Mouse (Mus musculus) stomach, postnatal 0 days (tissue): ENCODE data around the gene 2900011O08Rik. TPM values are rescaled to one million over a fixed set of nuclear protein-coding genes. Genes with fewer than 3 reads are reported as not detected.
"Not testable (repeated sequence)": the region's sequence is repeated elsewhere in the genome, so short reads cannot be mapped to it uniquely, and the experiment has no call there.

ENCODE experiments used
- ATAC-seq: fragments of 200-750 bp; cut with Nextera tagmentation; 2 replicates; pipeline ENCODE4 v1.8.0; 2017; ENCODE audit not compliant: low FRiP score, low TSS enrichment
- DNase-seq: peaks from one replicate; pipeline ENCODE4 v3.0.0-alpha.2; 2016; ENCODE audit warnings: low spot score
- H3K27ac ChIP-seq: fragments of 300-500 bp; sonication (generic); replicated peaks from 2 replicates; pipeline ENCODE4 v1.5.1; 2014; ENCODE audit warnings: mild to moderate bottlenecking, control low read depth
- H3K27me3 ChIP-seq: fragments of 300-500 bp; sonication (generic); 2 replicates; pipeline ENCODE4 v1.6.1; 2014; ENCODE audit warnings: low read length; ENCODE audit not compliant: control insufficient read depth, insufficient read depth
- H3K36me3 ChIP-seq: fragments of 300-500 bp; sonication (generic); 2 replicates; pipeline ENCODE4 v1.6.1; 2014; ENCODE audit warnings: low read length, mixed read lengths; ENCODE audit not compliant: control insufficient read depth, insufficient read depth
- H3K4me1 ChIP-seq: fragments of 300-500 bp; sonication (generic); replicated peaks from 2 replicates; pipeline ENCODE4 v1.6.1; 2014; ENCODE audit warnings: antibody characterized with exemption; ENCODE audit not compliant: control insufficient read depth, insufficient read depth
- H3K4me2 ChIP-seq: fragments of 300-500 bp; sonication (generic); replicated peaks from 2 replicates; pipeline ENCODE4 v1.6.1; 2014; ENCODE audit warnings: low read depth, mild to moderate bottlenecking, control low read depth, moderate library complexity
- H3K4me3 ChIP-seq: fragments of 300-500 bp; sonication (generic); 2 replicates; pipeline ENCODE4 v1.5.1; 2014; ENCODE audit warnings: low read depth, low read length, control low read depth
- H3K9ac ChIP-seq: fragments of 300-500 bp; sonication (generic); 2 replicates; pipeline ENCODE4 v1.6.1; 2014; ENCODE audit warnings: mild to moderate bottlenecking, low read length, control low read depth, mixed read lengths
- H3K9me3 ChIP-seq: fragments of 300-500 bp; sonication (generic); 2 replicates; pipeline ENCODE4 v1.6.1; 2016; ENCODE audit warnings: low read length; ENCODE audit not compliant: control insufficient read depth
- CTCF ChIP-seq: IDR thresholded peaks from 2 replicates; pipeline ENCODE4 v1.5.1; 2016; ENCODE audit warnings: antibody characterized with exemption, low read depth, mild to moderate bottlenecking, moderate library complexity
- EP300 ChIP-seq: optimal IDR thresholded peaks from 2 replicates; pipeline ENCODE3; 2016; ENCODE audit warnings: antibody characterized with exemption
- WGBS: fragments of 180-500 bp; shearing (Covaris S2); extraction: QIAGEN DNeasy Blood & Tissue Kit; methylation state at CpG from one replicate; pipeline ENCODE4 v1.1.7; 2014; 5-methylcytosine and 5-hydroxymethylcytosine counted together
- polyA plus RNA-seq: library from polyadenylated mRNA; unstranded; fragments of >200 nt; fragmentation: Nextera tagmentation; extraction: Ambion mirVana; gene quantifications from 2 replicates; pipeline ENCODE4 v1.2.1, GENCODE M21; 2015

Gene 2900011O08Rik
- polyA plus RNA-seq, 1 experiment from 2014 or later, result 0.70 TPM

DNA sequence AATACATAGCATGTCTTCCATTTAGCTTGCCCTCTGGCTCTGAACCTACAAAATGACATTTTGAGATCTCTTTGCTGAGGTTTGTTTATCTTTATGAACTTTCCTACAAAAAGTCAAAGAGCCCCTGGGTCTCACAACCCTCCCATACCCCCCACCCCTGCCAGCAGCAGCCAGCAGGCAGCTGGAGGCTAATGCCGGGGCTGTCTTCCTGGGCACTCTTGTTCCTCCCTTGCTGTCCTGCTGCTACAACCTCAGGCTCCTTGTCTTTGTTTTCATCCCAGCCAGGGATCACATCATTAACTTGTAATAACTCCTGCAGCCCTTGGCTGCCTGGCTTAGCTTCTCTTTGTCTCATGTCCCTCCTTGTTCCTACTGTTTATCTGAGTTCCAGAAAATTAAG, 68.9 kb downstream of the 2900011O08Rik start:
- no peaks in the 10 kb centered on the region for H3K36me3 ChIP-seq
- no peaks in the 10 kb centered on the region for H3K9me3 ChIP-seq
- ATAC-seq, result no peak
- H3K4me1 ChIP-seq, result no peaks in the 10 kb centered on the region
- no peak overlapping the region for H3K4me3 ChIP-seq
- H3K27me3 ChIP-seq, result no peaks in the 10 kb centered on the region
- no peak overlapping the region for H3K27ac ChIP-seq
- H3K4me2 ChIP-seq, result no peak overlapping the region
- H3K9ac ChIP-seq, result no peak overlapping the region
- TF ChIP-seq EP300 (no peak), CTCF (no peak)
- WGBS, result 65% methylated on average over 1 of the region's 1 CpGs
- no peak for DNase-seq

- Histone ChIP-seq H3K36me3 (no peaks in the 10 kb centered on the region), H3K4me2 (no peak overlapping the region), H3K9me3 (no peaks in the 10 kb centered on the region), H3K4me1 (no peaks in the 10 kb centered on the region), H3K9ac (no peak overlapping the region), H3K27me3 (no peaks in the 10 kb centered on the region), H3K4me3 (no peak overlapping the region), H3K27ac (no peak overlapping the region)
- no peak for TF ChIP-seq CTCF
- no peak for TF ChIP-seq EP300
- no peak for DNase-seq
- ATAC-seq, result no peak
- WGBS, result 58% methylated on average over 4 of the region's 4 CpGs
Observed at GRCm38 (mm10) chr16:14056734-14057133, 70.3 kb downstream of the 2900011O08Rik start.

- H3K4me1 ChIP-seq, result no peaks in the 10 kb centered on the region
- DNase-seq (no peak), ATAC-seq (no peak)
- TF ChIP-seq EP300 (no peak), CTCF (no peak)
- H3K36me3 ChIP-seq, result no peaks in the 10 kb centered on the region
- no peak overlapping the region for H3K9ac ChIP-seq
- 24% methylated on average over 1 of the region's 1 CpGs for whole genome bisulfite sequencing
- no peak overlapping the region for H3K4me3 ChIP-seq
- no peak overlapping the region for H3K4me2 ChIP-seq
- H3K27ac ChIP-seq, result no peak overlapping the region
- H3K27me3 ChIP-seq, result no peaks in the 10 kb centered on the region
- H3K9me3 ChIP-seq, result no peaks in the 10 kb centered on the region
Observed at GRCm38 (mm10) chr16:14058541-14058940, 72.1 kb downstream of the 2900011O08Rik start.

DNA sequence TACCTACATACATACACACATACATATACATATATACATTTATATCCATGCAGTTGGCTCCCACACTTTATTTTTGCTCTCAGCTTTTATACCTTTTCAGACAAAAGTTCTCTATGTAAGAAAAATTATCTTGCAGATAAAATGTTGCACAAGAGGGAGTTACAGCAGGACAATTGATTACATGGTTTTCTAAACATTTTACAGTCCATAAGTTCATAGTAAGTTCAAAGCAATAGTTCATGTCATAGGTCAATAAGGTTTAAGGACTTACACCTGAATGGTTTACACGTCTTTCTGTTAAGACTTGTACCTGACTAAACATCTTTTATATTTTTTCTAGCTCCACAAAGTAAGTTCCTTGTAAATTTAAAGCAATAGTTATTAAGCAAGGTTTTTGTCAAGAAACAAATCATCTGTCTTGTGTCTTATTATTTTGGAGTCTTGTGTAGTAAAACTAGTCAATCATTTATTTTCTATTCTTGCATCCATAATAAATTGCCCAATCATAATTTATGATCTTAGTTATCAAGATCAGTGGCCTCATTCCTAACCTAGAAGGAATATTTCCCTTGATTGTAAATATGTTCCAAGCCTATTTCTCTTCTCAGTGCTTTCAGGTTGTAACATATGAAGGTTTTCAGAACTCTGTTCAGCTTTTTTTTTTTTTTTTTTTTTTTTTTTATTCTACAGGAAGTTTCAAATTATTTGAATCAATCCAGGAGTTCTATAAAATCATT, 72.9 kb downstream of the 2900011O08Rik start:
- Histone ChIP-seq H3K27me3 (no peaks in the 10 kb centered on the region), H3K4me3 (no peak overlapping the region), H3K9ac (no peak overlapping the region), H3K4me1 (no peaks in the 10 kb centered on the region), H3K9me3 (no peaks in the 10 kb centered on the region), H3K27ac (no peak overlapping the region), H3K4me2 (no peak overlapping the region), H3K36me3 (no peaks in the 10 kb centered on the region)
- WGBS, result 7% methylated on average over 1 of the region's 1 CpGs
- no peak for TF ChIP-seq CTCF
- no peak for TF ChIP-seq EP300
- DNase-seq, result no peak
- ATAC-seq, result no peak

GRCm38 (mm10) chr16:14059869-14060268, 73.5 kb downstream of the 2900011O08Rik start:
- Histone ChIP-seq H3K9me3 (no peaks in the 10 kb centered on the region), H3K27ac (no peak overlapping the region), H3K4me3 (no peak overlapping the region), H3K4me1 (no peaks in the 10 kb centered on the region), H3K9ac (no peak overlapping the region), H3K4me2 (no peak overlapping the region), H3K27me3 (no peaks in the 10 kb centered on the region), H3K36me3 (no peaks in the 10 kb centered on the region)
- no peak for DNase-seq
- ATAC-seq, result no peak
- WGBS, result 69% methylated on average over 5 of the region's 5 CpGs
- TF ChIP-seq CTCF (no peak), EP300 (no peak)

DNA sequence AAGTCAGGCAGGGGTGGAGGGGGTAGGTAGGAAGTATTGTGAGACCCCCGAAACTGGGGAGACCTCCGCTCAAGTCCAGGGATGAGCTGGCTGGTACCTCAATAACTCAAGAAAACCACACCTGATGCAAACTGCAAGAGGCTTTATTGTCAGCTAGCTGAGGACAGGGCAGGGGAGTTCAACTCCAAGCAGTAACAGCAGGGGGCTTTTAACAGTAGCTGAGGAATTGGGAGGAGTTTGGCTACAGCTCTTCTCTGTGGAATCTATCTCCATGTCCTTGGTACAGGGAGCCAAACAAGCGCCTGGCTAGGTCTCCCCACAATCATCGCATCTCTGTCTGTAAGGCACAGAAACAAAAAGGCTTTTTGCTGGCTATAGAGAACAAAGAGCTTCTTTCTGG, 80.2 kb downstream of the 2900011O08Rik start:
- not testable (repeated sequence) for H3K27me3 ChIP-seq, H3K4me3 ChIP-seq, DNase-seq, H3K4me2 ChIP-seq, H3K36me3 ChIP-seq, H3K9me3 ChIP-seq, H3K9ac ChIP-seq, ATAC-seq, H3K27ac ChIP-seq, H3K4me1 ChIP-seq
- 86% methylated on average over 4 of the region's 4 CpGs for WGBS

- H3K4me3 ChIP-seq, DNase-seq, ATAC-seq, H3K4me1 ChIP-seq, H3K9ac ChIP-seq, H3K36me3 ChIP-seq, H3K27me3 ChIP-seq, H3K27ac ChIP-seq, H3K9me3 ChIP-seq, H3K4me2 ChIP-seq: not testable (repeated sequence)
- 76% methylated on average over 2 of the region's 2 CpGs for WGBS
Observed at GRCm38 (mm10) chr16:14068701-14069100, 82.3 kb downstream of the 2900011O08Rik start.
